In genomic region chr17:47978001-47978400, GRCm38 (mm10) we compare ENCODE assay signal across 20 mouse cellular contexts.
"Had no signal": no experiment of that assay in that cellular context is flagged by ENCODE, and none has a peak within 500 bp of the region (broad histone marks: within the 10 kb centered on the region; RNA-seq: fewer than 3 reads in every experiment).

No protein-coding gene starts in this region.

- H3K27ac ChIP-seq: intestine, embryonic 15.5 days; limb, embryonic 13.5 days; liver, embryonic 12.5 days; liver, embryonic 15.5 days; midbrain, embryonic 12.5 days; neural tube, embryonic 13.5 days; stomach, embryonic 15.5 days had no signal

- H3K4me3 ChIP-seq: intestine, embryonic 15.5 days; limb, embryonic 13.5 days; liver, embryonic 12.5 days; liver, embryonic 15.5 days; midbrain, embryonic 12.5 days; myocyte; neural tube, embryonic 13.5 days; stomach, embryonic 15.5 days had no signal

- ATAC-seq: intestine, embryonic 15.5 days; liver, embryonic 12.5 days; lung, postnatal 0 days; midbrain, embryonic 16.5 days had no signal

- H3K4me2 ChIP-seq: intestine, embryonic 15.5 days; limb, embryonic 13.5 days; liver, embryonic 12.5 days; liver, embryonic 15.5 days; midbrain, embryonic 12.5 days; neural tube, embryonic 13.5 days; stomach, embryonic 15.5 days had no signal

- H3K27me3 ChIP-seq: intestine, embryonic 15.5 days; limb, embryonic 13.5 days; stomach, embryonic 15.5 days had no signal

- H3K9ac ChIP-seq: intestine, embryonic 15.5 days; limb, embryonic 13.5 days; liver, embryonic 12.5 days; liver, embryonic 15.5 days; midbrain, embryonic 12.5 days; neural tube, embryonic 13.5 days; stomach, embryonic 15.5 days had no signal

- H3K36me3 ChIP-seq: intestine, embryonic 15.5 days; limb, embryonic 13.5 days; liver, embryonic 12.5 days; liver, embryonic 15.5 days; midbrain, embryonic 12.5 days; neural tube, embryonic 13.5 days; stomach, embryonic 15.5 days had no signal

- H3K9me3 ChIP-seq: intestine, embryonic 15.5 days; limb, embryonic 13.5 days; liver, embryonic 12.5 days; liver, embryonic 15.5 days; midbrain, embryonic 12.5 days; neural tube, embryonic 13.5 days; stomach, embryonic 15.5 days had no signal

- DNase-seq: kidney, adult 11 months; kidney, adult 8-10 months; kidney, postnatal 14 days; left cerebral cortex, postnatal 4 days; liver; lung, adult 18-20 months; lung, postnatal 36 days; right cerebral cortex, postnatal 25 days; spleen, adult 18-20 months; thymus, postnatal 25 days had no signal
